Mouse (Mus musculus) hindbrain, postnatal 0 days (tissue): ENCODE results near the gene Dtx3. TPM values are rescaled to one million over a fixed set of nuclear protein-coding genes. Genes with fewer than 3 reads are reported as not detected.
"Not testable (repeated sequence)": the region's sequence is repeated elsewhere in the genome, so short reads cannot be mapped to it uniquely, and the experiment has no call there.

Experiments
- ATAC-seq: fragments of 200-750 bp; cut with Nextera tagmentation; 2 replicates; pipeline ENCODE4 v1.8.0; 2017; ENCODE audit warnings: mild to moderate bottlenecking, moderate TSS enrichment, moderate library complexity
- DNase-seq: peaks from one replicate; pipeline ENCODE4 v3.0.0-alpha.2; 2015; ENCODE audit warnings: low spot score
- H3K27ac ChIP-seq: fragments of 300-500 bp; sonication (generic); 2 replicates; pipeline ENCODE4 v1.5.1; 2014; ENCODE audit warnings: mild to moderate bottlenecking
- H3K27me3 ChIP-seq: fragments of 300-500 bp; sonication (generic); 2 replicates; pipeline ENCODE4 v1.6.1; 2014; ENCODE audit warnings: low read length, mixed read lengths; ENCODE audit not compliant: insufficient read depth
- H3K36me3 ChIP-seq: fragments of 300-500 bp; sonication (generic); 2 replicates; pipeline ENCODE4 v1.6.1; 2014; ENCODE audit warnings: low read length, mixed read lengths; ENCODE audit not compliant: insufficient read depth
- H3K4me1 ChIP-seq: fragments of 300-500 bp; sonication (generic); 2 replicates; pipeline ENCODE4 v1.6.1; 2014; ENCODE audit warnings: antibody characterized with exemption, low read length, mixed read lengths; ENCODE audit not compliant: insufficient read depth
- H3K4me2 ChIP-seq: fragments of 300-500 bp; sonication (generic); 2 replicates; pipeline ENCODE4 v1.6.1; 2014; ENCODE audit warnings: low read depth, mild to moderate bottlenecking, low read length, moderate library complexity, mixed read lengths
- H3K4me3 ChIP-seq: fragments of 300-500 bp; sonication (generic); 2 replicates; pipeline ENCODE4 v1.5.1; 2014; ENCODE audit warnings: low read length
- H3K9ac ChIP-seq: fragments of 300-500 bp; sonication (generic); replicated peaks from 2 replicates; pipeline ENCODE4 v1.6.1; 2014; ENCODE audit warnings: mild to moderate bottlenecking, low read length, moderate library complexity, mixed read lengths
- H3K9me3 ChIP-seq: fragments of 300-500 bp; sonication (generic); 2 replicates; pipeline ENCODE4 v1.6.1; 2016; ENCODE audit warnings: low read length, mixed read lengths
- CTCF ChIP-seq: IDR thresholded peaks from 2 replicates; pipeline ENCODE4 v1.5.1; 2016; ENCODE audit warnings: antibody characterized with exemption, control low read depth, low read depth
- WGBS: fragments of 180-500 bp; shearing (Covaris S2); extraction: QIAGEN DNeasy Blood & Tissue Kit; methylation state at CpG from one replicate; pipeline ENCODE4 v1.1.7; 2014; 5-methylcytosine and 5-hydroxymethylcytosine counted together
- polyA plus RNA-seq: library from polyadenylated mRNA; unstranded; fragments of >200 nt; fragmentation: Nextera tagmentation; extraction: Ambion mirVana; gene quantifications from 2 replicates; pipeline ENCODE4 v1.2.1, GENCODE M21; 2015
- total RNA-seq: library from RNA; depleted of rRNA; stranded (reverse); fragments of >200 nt; gene quantifications from 2 replicates; pipeline ENCODE4 v1.2.3, GENCODE M21; 2014

Dtx3 gene
- total and polyA plus RNA-seq, 2 experiments from 2014 or later = 185 to 233 TPM

- Histone ChIP-seq H3K36me3 (peaks cover 5% of the 10 kb centered on the region; the same call in 1 of the 2 replicates), H3K4me1 (0 out of 2 replicates have a peak, but pooled peaks cover 7% of the 10 kb centered on the region), H3K27ac (peak overlapping the region; percentile 96), H3K4me2 (peak overlapping the region; percentile 89), H3K4me3 (peak overlapping the region; percentile 76), H3K9ac (peak overlapping the region; percentile 96), H3K27me3 (no peaks in the 10 kb centered on the region), H3K9me3 (no peaks in the 10 kb centered on the region)
- 0% methylated on average over 42 of the region's 42 CpGs for WGBS
- ATAC-seq (peak; percentile 67), DNase-seq (no peak)
- TF ChIP-seq CTCF = no peak
Measured at GRCm38 (mm10) chr10:127165354-127165653, 30.2 kb downstream of the Dtx3 start.

- peak; percentile 89 for ATAC-seq
- WGBS = 2% methylated on average over 51 of the region's 52 CpGs
- H3K4me1 ChIP-seq = 0 out of 2 replicates have a peak, but pooled peaks cover 7% of the 10 kb centered on the region
Measured at GRCm38 (mm10) chr10:127164631-127165353, 30.7 kb downstream of the Dtx3 start, which contains the start of gene B4galnt1. Gene B4galnt1 (plus strand): TSS chr10:127165225.

GRCm38 (mm10) chr10:127164190-127164589, 31.3 kb downstream of the Dtx3 start:
- 93% methylated on average over 4 of the region's 4 CpGs for WGBS
- peak overlapping the region; percentile 96 for H3K9ac ChIP-seq

More at GRCm38 (mm10) chr10:127164631-127165353, 30.7 kb downstream of the Dtx3 start, which contains the start of gene B4galnt1:
- Histone ChIP-seq H3K4me3 (peak within 1 kb of the TSS; percentile 76), H3K9ac (peak within 1 kb of the TSS; percentile 96), H3K9me3 (no peaks in the 10 kb centered on the region), H3K27ac (peak within 1 kb of the TSS; percentile 96), H3K4me2 (peak within 1 kb of the TSS; percentile 89), H3K27me3 (no peaks in the 10 kb centered on the region), H3K36me3 (peaks cover 5% of the 10 kb centered on the region; the same call in 1 of the 2 replicates)
- peak; percentile 95 for DNase-seq
- TF ChIP-seq CTCF = peak; percentile 77

GRCm38 (mm10) chr10:127162771-127163261, 32.7 kb downstream of the Dtx3 start:
- not testable (repeated sequence) for H3K4me2 ChIP-seq, ATAC-seq, H3K4me1 ChIP-seq, H3K36me3 ChIP-seq, H3K27me3 ChIP-seq, DNase-seq, H3K4me3 ChIP-seq, H3K27ac ChIP-seq, H3K9ac ChIP-seq, H3K9me3 ChIP-seq
- 60% methylated on average over 7 of the region's 7 CpGs for WGBS

More at GRCm38 (mm10) chr10:127164190-127164589, 31.3 kb downstream of the Dtx3 start:
- DNase-seq = no peak
- peak overlapping the region; percentile 76; the same call in 1 of the 2 replicates for H3K4me3 ChIP-seq
- peaks cover 3% of the 10 kb centered on the region; the same call in 1 of the 2 replicates for H3K36me3 ChIP-seq
- peak overlapping the region; percentile 89 for H3K4me2 ChIP-seq
- no peak for ATAC-seq
- no peak for TF ChIP-seq CTCF
- no peaks in the 10 kb centered on the region for H3K27me3 ChIP-seq
- H3K9me3 ChIP-seq = no peaks in the 10 kb centered on the region
- 0 out of 2 replicates have a peak, but pooled peaks cover 7% of the 10 kb centered on the region for H3K4me1 ChIP-seq
- H3K27ac ChIP-seq = peak overlapping the region; percentile 96

- H3K4me1 ChIP-seq = no peaks in the 10 kb centered on the region
Measured at GRCm38 (mm10) chr10:127160728-127161127, 34.8 kb downstream of the Dtx3 start.

GRCm38 (mm10) chr10:127160081-127160480, 35.4 kb downstream of the Dtx3 start:
- no peak for DNase-seq
- no peaks in the 10 kb centered on the region for H3K36me3 ChIP-seq
- H3K4me1 ChIP-seq = no peaks in the 10 kb centered on the region
- no peak overlapping the region for H3K9ac ChIP-seq
- H3K27me3 ChIP-seq = no peaks in the 10 kb centered on the region
- H3K4me3 ChIP-seq = no peak overlapping the region
- no peaks in the 10 kb centered on the region for H3K9me3 ChIP-seq
- 83% methylated on average over 9 of the region's 9 CpGs for WGBS
- no peak for TF ChIP-seq CTCF
- H3K27ac ChIP-seq = no peak overlapping the region
- H3K4me2 ChIP-seq = no peak overlapping the region
- ATAC-seq = no peak

More at GRCm38 (mm10) chr10:127160728-127161127, 34.8 kb downstream of the Dtx3 start:
- H3K4me2 ChIP-seq = no peak overlapping the region
- no peak overlapping the region for H3K27ac ChIP-seq
- ATAC-seq (no peak), DNase-seq (no peak)
- H3K9ac ChIP-seq = no peak overlapping the region
- H3K27me3 ChIP-seq = no peaks in the 10 kb centered on the region
- WGBS = 71% methylated on average over 3 of the region's 3 CpGs
- H3K4me3 ChIP-seq = no peak overlapping the region
- TF ChIP-seq CTCF = no peak
- H3K36me3 ChIP-seq = no peaks in the 10 kb centered on the region
- H3K9me3 ChIP-seq = no peaks in the 10 kb centered on the region

- H3K27me3 ChIP-seq = no peaks in the 10 kb centered on the region
- DNase-seq (no peak), ATAC-seq (no peak)
- no peak overlapping the region for H3K4me2 ChIP-seq
- no peaks in the 10 kb centered on the region for H3K4me1 ChIP-seq
- no peak for TF ChIP-seq CTCF
- no peak overlapping the region for H3K4me3 ChIP-seq
- no peak overlapping the region for H3K27ac ChIP-seq
- no peak overlapping the region for H3K9ac ChIP-seq
- WGBS = 85% methylated on average over 3 of the region's 3 CpGs
- H3K36me3 ChIP-seq = no peaks in the 10 kb centered on the region
- H3K9me3 ChIP-seq = no peaks in the 10 kb centered on the region
Measured at GRCm38 (mm10) chr10:127158471-127158870, 37.1 kb downstream of the Dtx3 start.
